35 mouse cellular contexts compared by ENCODE assay signal in the genomic region with DNA sequence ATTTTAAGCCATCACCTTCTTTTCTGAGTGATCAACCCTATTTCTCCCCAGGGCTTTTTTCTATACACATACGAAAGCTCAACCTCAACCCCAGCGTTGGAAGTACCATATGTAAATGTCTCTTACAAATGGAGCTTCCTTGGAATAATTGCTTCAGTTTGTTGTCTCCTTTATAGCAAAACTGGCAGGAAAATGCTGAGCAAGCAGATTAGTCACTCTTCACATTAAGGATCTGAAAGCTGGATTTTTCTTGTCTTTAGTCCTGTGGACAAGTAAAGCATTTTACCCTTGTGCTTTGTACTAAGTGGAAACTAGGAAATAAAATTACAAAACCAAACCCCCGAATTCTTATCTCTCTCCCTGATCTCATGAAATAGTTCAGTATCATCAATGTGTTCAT.
"Had no signal": no experiment of that assay in that cellular context is flagged by ENCODE, and none has a peak within 500 bp of the region (broad histone marks: within the 10 kb centered on the region; RNA-seq: fewer than 3 reads in every experiment).

No protein-coding gene starts in this region.

- H3K4me1 ChIP-seq: heart, embryonic 10.5 days; heart, embryonic 12.5 days; heart, embryonic 13.5 days; heart, embryonic 15.5 days; hindbrain, embryonic 10.5 days; hindbrain, embryonic 12.5 days; intestine, embryonic 15.5 days; kidney, embryonic 15.5 days had no signal

- H3K36me3 ChIP-seq: heart, embryonic 10.5 days; heart, embryonic 12.5 days; heart, embryonic 13.5 days; heart, embryonic 15.5 days; hindbrain, embryonic 10.5 days; hindbrain, embryonic 12.5 days; hindbrain, embryonic 13.5 days; hindbrain, embryonic 15.5 days; intestine, embryonic 15.5 days; kidney, embryonic 15.5 days had no signal

- H3K9ac ChIP-seq: heart, embryonic 12.5 days; heart, embryonic 13.5 days; heart, embryonic 15.5 days; hindbrain, embryonic 12.5 days; hindbrain, embryonic 13.5 days; hindbrain, embryonic 14.5 days; hindbrain, embryonic 15.5 days; intestine, embryonic 15.5 days; kidney, embryonic 15.5 days had no signal

- H3K27me3 ChIP-seq: heart, embryonic 12.5 days; heart, embryonic 13.5 days; heart, embryonic 15.5 days; hindbrain, embryonic 12.5 days; hindbrain, embryonic 13.5 days; hindbrain, embryonic 15.5 days; intestine, embryonic 15.5 days; kidney, embryonic 15.5 days had no signal

- DNase-seq: heart, postnatal 10 days; heart, postnatal 14 days; heart, postnatal 36 days; heart, postnatal 4 days; kidney, adult 11 months; kidney, adult 18-20 months; kidney, adult 2 months; kidney, adult 8-10 months; kidney, adult 9 months; kidney, postnatal 10 days; kidney, postnatal 14 days; kidney, postnatal 25 days; kidney, postnatal 36 days; kidney, postnatal 4 days; layer of hippocampus, postnatal 36 days had no signal

- H3K9me3 ChIP-seq: heart, embryonic 10.5 days; heart, embryonic 12.5 days; heart, embryonic 13.5 days; heart, embryonic 15.5 days; hindbrain, embryonic 10.5 days; hindbrain, embryonic 12.5 days; hindbrain, embryonic 13.5 days; hindbrain, embryonic 15.5 days; intestine, embryonic 15.5 days; kidney, embryonic 15.5 days had no signal

- ATAC-seq: hindbrain, embryonic 16.5 days; hindbrain, postnatal 0 days; inflammation-experienced regulatory T-cells, adult 6 months; intestine, embryonic 15.5 days; intestine, embryonic 16.5 days; intestine, postnatal 0 days had no signal

- H3K4me3 ChIP-seq: heart, embryonic 10.5 days; heart, embryonic 12.5 days; heart, embryonic 13.5 days; heart, embryonic 15.5 days; hindbrain, embryonic 10.5 days; hindbrain, embryonic 12.5 days; hindbrain, embryonic 13.5 days; hindbrain, embryonic 15.5 days; intestine, embryonic 15.5 days; kidney, embryonic 15.5 days; layer of hippocampus, adult 2 months; left cerebral cortex, adult 2 months had no signal

- H3K4me2 ChIP-seq: heart, embryonic 11.5 days; heart, embryonic 12.5 days; heart, embryonic 13.5 days; heart, embryonic 15.5 days; hindbrain, embryonic 12.5 days; hindbrain, embryonic 13.5 days; hindbrain, embryonic 14.5 days; hindbrain, embryonic 15.5 days; intestine, embryonic 15.5 days; kidney, embryonic 15.5 days had no signal

- H3K27ac ChIP-seq: heart, embryonic 10.5 days; heart, embryonic 13.5 days; heart, embryonic 15.5 days; hindbrain, embryonic 10.5 days; hindbrain, embryonic 12.5 days; hindbrain, embryonic 13.5 days; hindbrain, embryonic 14.5 days; hindbrain, embryonic 15.5 days; hindbrain, postnatal 0 days; intestine, embryonic 15.5 days; kidney, embryonic 15.5 days; kidney, postnatal 0 days; layer of hippocampus, adult 2 months; left cerebral cortex, adult 2 months had no signal
